Mouse (Mus musculus) megakaryocyte, adult 5-6 weeks (primary cell): ENCODE data around the gene Taf5. TPM values are rescaled to one million over a fixed set of nuclear protein-coding genes. Genes with fewer than 3 reads are reported as not detected.
A peak's percentile ranks its signal among the peaks of the same experiment; 100 is the strongest.

Source experiments
- ATAC-seq: 2 replicates; pipeline ENCODE4 v1.8.0; 2016; ENCODE audit warnings: mild to moderate bottlenecking, inconsistent platforms; ENCODE audit not compliant: poor library complexity, severe bottlenecking
- total RNA-seq, 2 experiments: library from RNA; stranded (forward) in 1 of 2; stranded (reverse) in 1 of 2; fragments of 153-499, 151-499 nt in 1 of 2; fragments of 221-1000, 200-1000 nt in 1 of 2; gene quantifications; 2 replicates each; pipeline versions ENCODE4 v1.2.3 to v1.2.4; 2015 to 2017

Taf5 gene
- total RNA-seq, 2 experiments from 2014 or later, result 14.6 to 19.2 TPM

DNA sequence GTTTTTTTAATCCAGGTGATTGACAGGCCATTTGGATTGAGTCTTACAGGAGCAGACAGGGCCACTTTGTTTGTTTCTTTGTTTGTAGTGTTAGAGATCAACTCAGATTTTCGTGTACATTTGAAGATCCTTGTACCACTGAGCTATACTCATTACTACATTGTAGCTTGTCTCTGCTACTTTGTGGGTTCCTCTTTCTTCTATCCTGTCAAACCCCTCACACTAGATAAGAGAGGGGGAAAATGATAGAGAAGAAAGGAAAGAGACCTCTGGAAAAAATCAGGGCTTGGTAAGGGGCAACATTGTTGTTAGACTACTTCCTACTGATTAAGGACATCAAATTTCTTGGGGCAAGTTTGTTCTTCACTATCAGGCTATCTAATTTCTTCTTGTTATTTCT, 9.9 kb upstream of the Taf5 start:
- ATAC-seq, result no peak

DNA sequence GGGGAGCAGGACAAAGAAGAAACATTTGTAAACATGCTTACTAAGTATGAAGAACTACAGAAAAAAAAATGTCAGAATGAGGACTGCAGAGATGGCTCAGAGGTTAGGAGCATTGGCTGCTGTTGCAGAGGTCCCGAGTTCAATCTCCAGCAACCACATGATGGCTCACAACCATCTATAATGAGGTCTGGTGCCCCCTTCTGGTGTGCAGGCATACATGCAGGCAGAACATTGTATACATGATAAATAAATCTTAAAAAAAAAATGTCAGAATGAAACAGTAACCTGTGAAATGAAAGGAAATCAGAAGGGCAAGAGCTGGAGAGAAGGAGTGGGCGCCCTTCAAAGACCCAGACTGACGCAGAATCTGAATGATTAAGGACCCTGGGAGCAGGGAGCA, 1.7 kb upstream of the Taf5 start:
- ATAC-seq, result no peak

DNA sequence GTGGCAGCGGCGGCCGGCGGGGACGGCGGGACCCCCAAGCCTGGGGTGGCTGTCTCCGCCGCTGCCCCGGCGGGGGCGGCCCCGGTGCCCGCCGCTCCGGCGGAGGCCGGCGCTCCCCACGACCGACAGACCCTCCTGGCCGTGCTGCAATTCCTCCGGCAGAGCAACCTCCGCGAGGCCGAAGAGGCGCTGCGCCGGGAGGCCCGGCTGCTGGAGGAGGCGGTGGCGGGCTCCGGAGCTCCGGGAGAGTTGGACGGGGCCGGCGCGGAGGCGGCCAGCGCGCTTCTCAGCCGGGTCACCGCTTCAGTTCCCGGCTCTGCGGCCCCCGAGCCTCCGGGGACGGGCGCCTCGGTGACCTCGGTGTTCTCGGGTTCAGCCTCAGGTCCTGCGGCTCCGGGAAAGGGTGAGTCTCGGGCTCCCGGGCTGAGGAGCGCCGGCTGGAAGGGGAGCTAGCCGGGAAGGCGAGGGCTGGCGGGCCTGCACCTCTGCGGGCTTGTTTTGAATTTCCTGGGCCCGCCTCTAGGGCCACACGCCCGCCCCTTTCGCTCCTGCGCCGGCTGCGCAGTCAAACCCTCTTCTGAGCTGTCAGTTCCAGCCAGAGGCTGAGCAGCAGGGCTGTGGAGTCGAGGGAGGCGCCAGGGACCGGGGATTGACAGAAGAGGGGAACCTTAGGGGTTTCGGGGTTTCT, 522 bp downstream of the Taf5 start:
- peak; percentile 89 for ATAC-seq

DNA sequence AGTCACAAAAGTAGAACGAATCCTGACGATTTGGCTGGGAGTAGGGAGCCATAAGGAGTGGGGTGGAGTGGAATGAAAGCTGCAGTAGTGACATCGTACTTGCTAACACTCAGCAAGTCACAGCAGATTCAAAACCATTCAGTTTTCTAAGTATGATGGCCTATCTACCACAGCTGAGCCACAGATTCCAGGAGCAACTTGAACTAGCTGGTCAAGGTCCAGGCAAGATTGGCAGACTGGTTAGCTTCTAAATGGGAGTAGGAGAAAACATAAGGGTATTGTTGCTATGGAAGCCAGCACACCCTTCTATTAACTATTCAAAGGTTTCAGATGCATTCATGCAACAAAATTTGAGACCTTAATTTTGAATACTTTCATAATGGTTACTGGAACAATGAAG, 20.7 kb downstream of the Taf5 start:
- ATAC-seq, result no peak

DNA sequence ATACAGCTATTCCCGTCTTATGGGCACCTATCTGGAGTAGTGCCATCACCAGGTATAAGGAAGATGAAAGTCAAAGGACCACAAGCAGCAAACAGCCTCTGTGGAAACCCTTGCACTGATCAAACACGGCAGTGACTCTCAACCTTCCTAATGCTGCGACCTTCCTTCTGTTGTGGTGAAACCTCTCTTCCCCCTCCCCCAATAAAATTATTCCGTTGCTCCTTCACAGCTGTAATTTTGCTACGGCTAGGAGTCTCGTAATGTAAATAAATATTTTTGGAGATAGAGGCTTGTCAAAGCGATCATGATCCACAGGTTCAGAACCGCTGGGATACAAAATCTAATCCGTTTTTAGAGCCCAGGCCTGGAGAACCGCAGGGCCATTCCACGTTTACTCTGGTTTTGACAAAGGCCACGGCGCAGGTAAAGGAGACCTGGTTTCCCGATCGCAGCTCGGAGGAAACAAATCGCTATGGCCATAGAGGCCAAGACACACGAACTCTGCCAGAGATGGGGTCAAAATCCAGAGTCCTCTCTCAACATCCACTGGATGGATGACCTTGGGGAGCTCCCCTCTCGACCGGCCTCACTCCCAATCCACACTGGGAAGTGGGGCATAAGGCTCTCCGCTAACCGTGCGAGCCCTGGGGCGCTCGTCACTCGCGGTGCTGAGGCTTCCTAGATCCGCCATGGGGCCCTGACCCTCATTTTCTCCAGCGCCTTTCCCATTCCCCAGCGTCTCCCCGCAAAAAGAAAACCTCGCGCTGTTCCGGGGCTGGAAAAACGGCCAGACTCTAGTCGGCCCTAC, 22.4 kb downstream of the Taf5 start:
- ATAC-seq, result peak; percentile 54

DNA sequence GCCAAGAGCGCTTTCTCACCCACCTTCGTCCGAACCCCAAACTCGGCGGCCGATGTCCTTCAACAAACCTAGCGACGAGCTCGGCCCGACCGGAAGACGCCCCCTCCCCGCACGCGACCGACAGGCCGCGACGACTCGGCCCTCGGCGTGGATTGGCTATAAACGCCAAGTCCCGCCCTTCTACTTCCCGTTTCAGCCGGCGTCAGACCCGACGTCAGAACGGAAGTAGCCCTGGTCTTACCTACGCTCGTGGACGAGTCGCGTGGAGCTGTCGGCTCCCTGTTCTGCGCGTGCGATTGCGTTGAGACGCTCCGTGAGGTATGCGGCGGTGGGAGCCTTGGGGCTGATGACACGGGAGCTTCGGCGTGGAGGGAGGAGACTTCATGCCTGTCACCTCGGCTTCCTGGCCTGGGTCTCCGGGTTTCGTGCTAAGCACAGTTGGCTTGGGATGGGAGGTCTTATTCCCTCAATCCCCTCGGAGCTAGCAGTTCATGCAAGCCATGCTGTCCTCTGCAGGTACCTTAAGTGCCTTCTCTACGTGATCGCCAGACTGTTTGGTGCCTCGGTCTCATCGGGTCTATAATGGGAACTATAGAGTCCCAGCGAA, 23.1 kb downstream of the Taf5 start, which contains the start of the genes Usmg5 and Pdcd11:
Gene Usmg5, minus strand, starts transcription at position 98 of the 607 bp plus-strand sequence.
Gene Pdcd11, plus strand, starts transcription at position 219 of the 607 bp plus-strand sequence.
- peak; percentile 99 for ATAC-seq

DNA sequence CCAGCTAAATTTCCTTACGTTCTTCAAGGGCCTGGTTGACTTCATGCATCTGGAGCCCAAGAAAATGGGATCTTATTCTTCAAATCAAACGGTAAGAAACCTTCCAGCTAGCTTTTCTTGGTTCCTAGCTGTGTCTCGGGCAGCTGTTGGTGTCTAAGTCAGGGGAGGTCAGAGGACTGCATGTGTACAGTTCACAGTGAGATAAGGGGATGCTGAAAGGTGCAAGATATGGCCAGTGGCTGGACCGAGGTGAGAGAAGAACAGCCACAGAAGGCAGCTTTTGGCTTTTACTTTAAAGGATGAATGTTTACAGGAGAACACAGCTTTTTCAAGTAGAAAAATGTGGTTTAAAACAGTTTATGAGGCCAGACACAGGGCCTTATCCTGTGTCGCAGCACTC, 33.5 kb downstream of the Taf5 start:
- ATAC-seq, result no peak

DNA sequence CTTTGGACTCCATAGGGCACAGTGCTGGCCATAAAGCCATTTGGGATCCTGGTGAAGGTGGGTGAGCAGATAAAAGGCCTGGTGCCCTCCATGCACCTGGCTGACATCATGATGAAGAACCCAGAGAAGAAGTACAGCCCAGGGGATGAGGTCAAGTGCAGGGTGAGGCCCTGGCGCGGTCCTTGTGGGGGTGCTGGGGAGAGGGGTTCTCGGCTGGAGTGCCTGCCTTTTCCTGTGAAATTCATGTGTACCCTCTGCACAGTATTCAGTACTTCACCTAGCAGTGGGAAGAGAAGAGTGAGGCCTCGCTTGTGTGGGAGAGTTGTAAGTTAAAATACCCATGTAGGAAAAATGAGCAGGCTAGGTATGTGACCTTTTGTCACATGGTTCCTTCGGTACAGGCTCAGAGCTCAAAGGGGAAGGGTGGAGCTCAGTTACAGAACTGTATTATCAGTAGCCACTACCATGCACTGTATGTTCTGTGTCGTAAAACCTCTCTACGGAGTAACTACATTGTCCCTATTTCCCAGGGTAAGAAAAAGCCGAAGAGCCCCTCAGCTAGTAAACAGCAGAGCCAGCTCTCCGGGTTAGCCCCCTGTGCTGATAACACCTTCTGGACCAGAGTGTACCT, 37.2 kb downstream of the Taf5 start:
- ATAC-seq, result no peak

DNA sequence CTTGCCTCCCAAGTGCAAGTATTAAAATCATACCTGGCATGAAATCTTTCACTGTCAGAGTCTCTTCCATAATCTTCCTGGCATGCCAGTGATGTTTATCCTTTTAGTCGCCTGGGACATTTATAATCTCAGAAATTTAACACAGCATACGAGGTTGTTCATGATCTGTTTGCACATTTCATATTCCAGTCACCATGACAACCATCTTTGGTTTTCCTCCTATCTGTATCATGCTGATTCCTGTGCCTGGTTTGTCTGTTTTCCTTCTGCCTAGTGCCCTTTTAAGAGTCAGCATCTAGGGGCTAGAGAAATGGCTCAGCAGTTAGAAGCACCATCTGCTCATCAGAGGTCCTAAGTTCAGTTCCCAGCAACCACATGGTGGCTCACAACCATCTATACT, 51.1 kb downstream of the Taf5 start:
- no peak for ATAC-seq

DNA sequence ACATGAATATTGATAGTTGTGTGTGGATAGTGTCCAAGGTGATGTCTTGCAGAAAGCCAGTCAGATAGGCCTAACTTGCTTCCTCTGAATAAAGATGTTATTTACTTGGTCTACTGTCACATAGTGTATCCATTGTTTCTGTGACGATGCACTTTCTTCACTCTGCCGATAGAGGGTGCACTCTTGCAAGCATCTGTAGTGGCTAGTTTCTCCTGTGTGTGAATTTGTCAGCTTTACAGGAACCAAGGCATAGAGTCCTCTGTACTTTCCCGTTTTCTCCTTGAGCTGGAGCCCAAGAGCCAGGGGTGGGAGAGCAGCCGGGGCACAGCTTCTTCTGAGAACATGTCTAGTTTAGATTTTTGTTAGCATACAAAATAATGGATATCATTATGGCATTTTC, 53.5 kb downstream of the Taf5 start:
- peak; percentile 78 for ATAC-seq

DNA sequence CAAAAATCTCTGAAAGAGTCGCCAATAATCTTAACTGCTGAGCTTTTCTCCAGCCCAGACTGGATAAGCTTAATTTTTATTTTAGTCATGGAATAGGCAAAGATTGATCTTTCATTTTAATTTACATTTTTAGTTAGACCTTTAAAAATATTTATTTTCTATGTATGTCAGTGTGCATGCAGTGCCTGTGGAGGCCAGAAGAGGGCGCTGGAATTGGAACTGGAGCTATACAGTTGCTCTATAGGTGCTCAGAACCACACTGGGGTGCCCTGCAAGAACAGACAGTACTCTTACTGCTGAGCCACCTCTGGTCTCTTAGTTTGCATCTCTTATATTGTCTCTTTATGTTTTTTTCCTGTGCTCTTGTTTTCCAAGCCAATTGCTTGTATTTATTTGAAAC, 55.3 kb downstream of the Taf5 start:
- ATAC-seq, result peak; percentile 59; the same call in 1 of the 2 replicates

DNA sequence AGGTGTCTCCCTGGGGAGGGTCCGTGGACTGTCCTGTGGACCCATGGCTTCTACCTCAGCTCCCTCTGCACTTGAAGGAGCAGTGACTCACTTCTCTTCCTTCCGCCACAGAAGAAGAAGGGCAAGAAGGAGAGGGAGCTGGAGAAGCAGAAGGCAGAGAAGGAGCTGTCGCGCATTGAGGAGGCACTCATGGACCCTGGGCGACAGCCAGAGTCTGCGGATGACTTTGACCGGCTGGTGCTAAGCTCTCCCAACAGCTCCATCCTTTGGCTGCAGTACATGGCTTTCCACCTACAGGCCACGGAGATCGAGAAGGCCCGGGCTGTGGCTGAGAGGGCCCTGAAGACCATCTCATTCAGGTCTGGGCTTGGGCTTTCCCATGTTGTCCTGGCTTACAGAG, 60.6 kb downstream of the Taf5 start:
- no peak for ATAC-seq

DNA sequence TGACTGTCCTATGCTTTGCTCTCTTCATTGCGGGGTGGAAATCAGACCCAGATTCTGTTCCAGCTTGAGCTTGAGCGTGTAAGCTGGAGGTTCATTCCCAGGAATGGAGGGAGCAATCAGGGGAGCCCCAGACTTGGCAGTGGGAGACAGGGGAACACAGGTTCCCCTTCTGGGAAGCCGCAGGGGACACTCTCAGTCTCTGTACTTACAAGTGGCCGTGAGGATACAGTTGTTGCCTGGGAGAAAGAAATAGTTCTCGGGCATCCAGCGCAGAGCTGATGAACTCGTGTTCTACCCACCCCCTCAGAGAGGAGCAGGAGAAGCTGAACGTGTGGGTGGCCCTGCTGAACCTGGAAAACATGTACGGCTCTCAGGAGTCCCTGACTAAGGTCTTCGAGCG, 61.3 kb downstream of the Taf5 start:
- no peak for ATAC-seq

DNA sequence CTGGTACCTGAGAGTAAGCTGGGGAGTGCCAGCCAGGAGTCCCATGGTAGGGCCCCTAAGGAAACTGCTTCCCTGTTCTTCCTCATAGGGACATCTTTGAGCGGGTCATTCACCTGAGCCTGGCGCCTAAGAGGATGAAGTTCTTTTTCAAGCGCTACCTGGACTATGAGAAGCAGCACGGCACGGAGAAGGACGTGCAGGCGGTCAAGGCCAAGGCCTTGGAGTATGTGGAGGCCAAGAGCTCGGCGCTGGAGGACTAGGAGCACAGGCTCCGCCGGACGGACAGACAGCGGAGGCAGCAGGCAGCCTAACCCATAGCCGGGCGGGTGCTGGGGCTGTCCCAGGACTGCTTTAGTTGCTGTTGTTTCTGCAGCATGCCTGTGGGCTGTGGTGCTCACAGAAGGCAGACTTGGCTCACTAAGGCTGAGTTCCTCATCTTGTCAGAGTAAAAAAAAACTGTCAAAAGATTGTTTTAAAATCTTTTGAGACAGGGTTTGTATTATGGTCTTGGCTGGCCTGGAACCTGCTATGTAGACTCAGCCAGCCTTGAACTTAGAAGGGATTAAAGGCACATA, 63.1 kb downstream of the Taf5 start:
- ATAC-seq, result no peak

Other genes with a start within 250 kb of the Taf5 start
- not detected in 2 replicates for gene Ina, start 53.0 kb upstream of the Taf5 start, total RNA-seq (2015)
- gene Ina, start 53.0 kb upstream of the Taf5 start, total RNA-seq (2017), result not detected in 2 replicates
- 32.5 and 36.1 TPM in 2 replicates for gene Nt5c2, start 52.6 kb upstream of the Taf5 start, total RNA-seq (2015)
- gene Nt5c2, start 52.6 kb upstream of the Taf5 start, total RNA-seq (2017), result 42.1 and 43.6 TPM in 2 replicates
- gene Pcgf6, start 16.8 kb upstream of the Taf5 start, total RNA-seq (2015), result 5.4 and 7.0 TPM in 2 replicates
- 0.81 and 1.4 TPM in 2 replicates for gene Pcgf6, start 16.8 kb upstream of the Taf5 start, total RNA-seq (2017)
- 390 and 438 TPM in 2 replicates for gene Usmg5, start 22.9 kb downstream of the Taf5 start, total RNA-seq (2015)
- gene Usmg5, start 22.9 kb downstream of the Taf5 start, total RNA-seq (2017), result 335 and 456 TPM in 2 replicates
- 3.2 and 3.4 TPM in 2 replicates for gene Pdcd11, start 23.0 kb downstream of the Taf5 start, total RNA-seq (2015)
- 7.7 and 8.0 TPM in 2 replicates for gene Pdcd11, start 23.0 kb downstream of the Taf5 start, total RNA-seq (2017)
- 22.8 and 24.6 TPM in 2 replicates for gene Calhm2, start 70.5 kb downstream of the Taf5 start, total RNA-seq (2015)
- gene Calhm2, start 70.5 kb downstream of the Taf5 start, total RNA-seq (2017), result 42.8 and 45.7 TPM in 2 replicates
- gene Calhm1, start 76.5 kb downstream of the Taf5 start, total RNA-seq (2015), result not detected in 2 replicates
- gene Calhm1, start 76.5 kb downstream of the Taf5 start, total RNA-seq (2017), result not detected in 2 replicates
- not detected in 2 replicates for gene Calhm3, start 90.0 kb downstream of the Taf5 start, total RNA-seq (2015)
- not detected in 2 replicates for gene Calhm3, start 90.0 kb downstream of the Taf5 start, total RNA-seq (2017)
- not detected in 2 replicates for gene Neurl1a, start 111.1 kb downstream of the Taf5 start, total RNA-seq (2015)
- gene Neurl1a, start 111.1 kb downstream of the Taf5 start, total RNA-seq (2017), result not detected in 2 replicates